Mouse (Mus musculus): ENCODE results near the gene Kcnh6. TPM values are rescaled to one million over a fixed set of nuclear protein-coding genes. Genes with fewer than 3 reads are reported as not detected.
A peak's percentile ranks its signal among the peaks of the same experiment; 100 is the strongest.
"Not testable (repeated sequence)": the region's sequence is repeated elsewhere in the genome, so short reads cannot be mapped to it uniquely, and the experiment has no call there.

Gene Kcnh6
- polyA plus RNA-seq, 1 experiment from 2014 or later: 0.03 TPM

DNA sequence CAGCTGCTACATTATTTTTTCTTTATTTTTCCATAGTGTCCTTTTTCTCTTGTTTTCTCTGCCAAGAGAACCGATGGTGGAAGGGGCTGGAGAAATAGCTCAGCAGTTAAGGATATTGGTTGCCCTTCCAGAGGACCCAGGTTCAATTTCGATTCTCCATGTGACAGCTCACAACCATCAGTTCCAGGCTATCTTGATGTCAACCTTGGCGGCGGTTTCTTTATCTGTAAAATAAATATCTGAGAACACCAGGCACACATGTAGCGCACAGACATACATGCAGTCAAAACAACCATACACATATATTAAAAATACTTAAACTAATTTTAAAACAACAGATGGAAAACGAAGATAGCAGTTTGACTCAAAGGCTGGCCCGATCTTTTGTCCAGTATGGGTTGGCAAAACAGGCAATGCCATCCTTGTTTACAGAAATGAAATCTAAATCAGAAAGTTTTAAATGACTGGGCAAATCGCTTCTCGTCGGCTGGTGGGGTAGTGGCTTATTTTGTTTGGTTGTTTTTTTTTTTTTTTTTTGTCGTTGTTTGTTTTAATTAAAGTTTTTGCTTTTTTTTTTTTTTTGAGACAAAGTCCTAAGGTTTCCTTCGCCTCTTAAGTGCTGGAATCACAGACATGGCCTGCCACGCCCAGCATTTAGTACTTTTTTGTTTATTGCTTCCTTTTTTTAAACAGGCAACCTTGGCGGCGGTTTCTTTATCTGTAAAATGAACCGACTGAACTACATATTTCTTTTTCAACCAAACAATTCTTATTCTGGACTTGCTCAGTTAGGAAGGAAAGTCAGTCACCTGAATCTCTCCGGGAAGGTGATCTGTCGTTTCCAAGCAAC is 57.4 kb downstream of the Kcnh6 start:
- peak overlapping the region; percentile 88; the same call in 1 of the 2 replicates for H3K9ac ChIP-seq
- no peak for ATAC-seq (ENCODE audit: low read depth)
- 23% methylated on average over 18 of the region's 18 CpGs for WGBS (ENCODE audit: insufficient replicate concordance)

DNA sequence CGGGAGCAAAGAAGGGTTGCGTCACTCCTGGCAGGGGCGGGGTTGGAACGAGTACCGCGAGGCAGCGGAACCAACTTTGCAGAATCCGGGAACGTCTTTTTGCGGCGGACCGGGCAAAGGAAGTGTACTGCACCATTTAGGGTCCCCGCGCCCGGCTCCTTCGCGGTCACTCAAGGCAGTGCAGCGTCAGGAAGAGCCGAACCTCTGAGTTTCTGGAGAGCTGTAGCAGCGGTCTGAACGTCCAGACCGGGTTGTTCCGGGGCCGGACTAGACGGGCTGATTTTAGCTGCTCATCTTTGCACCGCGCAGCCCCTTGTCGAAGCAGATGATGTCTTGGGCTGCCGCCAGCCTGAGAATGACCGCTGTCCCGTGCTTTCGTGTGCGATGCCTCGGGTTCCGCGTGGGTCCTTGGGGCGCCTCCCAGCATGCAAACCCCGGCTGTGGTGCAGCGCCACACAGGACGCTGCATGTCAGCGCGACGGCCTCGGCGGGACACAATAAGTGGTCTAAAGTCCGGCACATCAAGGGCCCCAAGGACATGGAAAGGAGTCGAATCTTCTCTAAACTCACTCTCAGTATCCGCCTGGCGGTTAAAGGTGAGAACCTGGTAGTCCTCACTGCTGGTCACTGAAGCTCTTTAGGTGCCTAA is 58.1 kb downstream of the Kcnh6 start, which contains the start of gene Taco1:
TSS of gene Taco1 (plus strand) at position 139 of the 649 bp plus-strand sequence.
- Histone ChIP-seq H3K4me1 (replicated peaks) (peaks cover 24% of the 10 kb centered on the region), H3K9me3 (replicated peaks) (no peaks in the 10 kb centered on the region), H3K27ac (peak within 1 kb of the TSS; percentile 89), H3K27me3 (no peaks in the 10 kb centered on the region), H3K4me2 (peak within 1 kb of the TSS; percentile 81), H3K36me3 (0 out of 2 replicates have a peak, but pooled peaks cover 2% of the 10 kb centered on the region), H3K9ac (peak within 1 kb of the TSS; percentile 88), H3K4me3 (replicated peaks) (peak within 1 kb of the TSS; percentile 82)
- ATAC-seq (ENCODE audit: low read depth): peak; percentile 98
- DNase-seq: peak; percentile 88
- WGBS (ENCODE audit: insufficient replicate concordance): under 1% methylated on average over 49 of the region's 49 CpGs

More for the DNA sequence above, 57.4 kb downstream of the Kcnh6 start:
- Histone ChIP-seq H3K4me3 (replicated peaks) (peak overlapping the region; percentile 82), H3K27ac (peak overlapping the region; percentile 41; the same call in 1 of the 2 replicates), H3K36me3 (no peaks in the 10 kb centered on the region), H3K9me3 (replicated peaks) (no peaks in the 10 kb centered on the region), H3K27me3 (no peaks in the 10 kb centered on the region), H3K4me2 (peak overlapping the region; percentile 81), H3K4me1 (replicated peaks) (peaks cover 24% of the 10 kb centered on the region)
- DNase-seq: no peak

GRCm38 (mm10) chr11:106066616-106067015 is 58.7 kb downstream of the Kcnh6 start:
- not testable (repeated sequence) for ATAC-seq (ENCODE audit: low read depth); H3K9me3 ChIP-seq (replicated peaks); H3K36me3 ChIP-seq; H3K27me3 ChIP-seq; DNase-seq
- 6% methylated on average over 23 of the region's 23 CpGs for WGBS (ENCODE audit: insufficient replicate concordance)
- peak overlapping the region; percentile 88 for H3K9ac ChIP-seq
- H3K4me3 ChIP-seq (replicated peaks): peak overlapping the region; percentile 82
- peaks cover 24% of the 10 kb centered on the region for H3K4me1 ChIP-seq (replicated peaks)
- peak overlapping the region; percentile 81 for H3K4me2 ChIP-seq
- H3K27ac ChIP-seq: peak overlapping the region; percentile 89

GRCm38 (mm10) chr11:106073774-106074173 is 65.8 kb downstream of the Kcnh6 start:
- H3K36me3 ChIP-seq: peaks cover 23% of the 10 kb centered on the region
- DNase-seq (no peak), ATAC-seq (ENCODE audit: low read depth) (no peak)
- no peak overlapping the region for H3K4me2 ChIP-seq
- H3K4me1 ChIP-seq (replicated peaks): no peaks in the 10 kb centered on the region
- 53% methylated on average over 3 of the region's 3 CpGs for WGBS (ENCODE audit: insufficient replicate concordance)
- no peak overlapping the region for H3K9ac ChIP-seq
- H3K9me3 ChIP-seq (replicated peaks): no peaks in the 10 kb centered on the region
- H3K27ac ChIP-seq: no peak overlapping the region
- H3K27me3 ChIP-seq: no peaks in the 10 kb centered on the region
- no peak overlapping the region for H3K4me3 ChIP-seq (replicated peaks)

DNA sequence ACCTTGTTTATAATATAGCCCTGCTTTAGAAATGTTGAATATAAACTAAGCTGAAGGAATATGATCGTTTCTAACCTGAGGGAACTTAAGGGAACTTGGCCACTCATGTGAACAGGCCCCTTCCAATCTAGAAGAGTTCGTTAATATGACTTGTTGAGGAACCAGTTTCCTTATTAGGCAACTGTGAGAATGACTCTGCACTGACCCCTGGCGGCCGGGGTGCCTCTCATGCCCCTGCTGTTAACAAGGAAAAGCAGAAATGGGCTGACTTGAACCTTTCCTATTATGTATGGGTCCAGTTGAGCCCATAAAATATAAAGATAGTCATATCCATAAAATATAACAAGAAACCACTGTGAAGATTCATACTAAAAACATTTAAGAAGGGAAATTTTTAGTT is 68.4 kb downstream of the Kcnh6 start:
- DNase-seq: peak; percentile 71
- Histone ChIP-seq H3K4me3 (replicated peaks) (no peak overlapping the region), H3K9ac (no peak overlapping the region), H3K27ac (no peak overlapping the region), H3K27me3 (no peaks in the 10 kb centered on the region), H3K4me2 (no peak overlapping the region), H3K36me3 (peaks cover 21% of the 10 kb centered on the region), H3K4me1 (replicated peaks) (no peaks in the 10 kb centered on the region), H3K9me3 (replicated peaks) (no peaks in the 10 kb centered on the region)
- 0% methylated on average over 4 of the region's 4 CpGs for WGBS (ENCODE audit: insufficient replicate concordance)
- no peak for ATAC-seq (ENCODE audit: low read depth)

Other genes with a start within 250 kb of the Kcnh6 start
- gene Cyb561, start 54.8 kb upstream of the Kcnh6 start, polyA plus RNA-seq (2015; fragmentation: Nextera tagmentation; extraction: Ambion mirVana): 1.9 TPM in 2 replicates
- 0.02 and 0.05 TPM in 2 replicates for gene Ace, start 40.2 kb upstream of the Kcnh6 start, polyA plus RNA-seq (2015; fragmentation: Nextera tagmentation; extraction: Ambion mirVana)
- gene Ace3, start 13.4 kb upstream of the Kcnh6 start, polyA plus RNA-seq (2015; fragmentation: Nextera tagmentation; extraction: Ambion mirVana): not detected in 2 replicates
- 25.3 and 29.4 TPM in 2 replicates for gene Dcaf7, start 28.7 kb downstream of the Kcnh6 start, polyA plus RNA-seq (2015; fragmentation: Nextera tagmentation; extraction: Ambion mirVana)
- gene Taco1, start 57.9 kb downstream of the Kcnh6 start, polyA plus RNA-seq (2015; fragmentation: Nextera tagmentation; extraction: Ambion mirVana): 8.1 and 8.3 TPM in 2 replicates
- gene Map3k3, start 76.5 kb downstream of the Kcnh6 start, polyA plus RNA-seq (2015; fragmentation: Nextera tagmentation; extraction: Ambion mirVana): 4.5 and 4.8 TPM in 2 replicates
- gene Gm10840, start 152.7 kb downstream of the Kcnh6 start, polyA plus RNA-seq (2015; fragmentation: Nextera tagmentation; extraction: Ambion mirVana): not detected in 2 replicates
- gene Limd2, start 152.7 kb downstream of the Kcnh6 start, polyA plus RNA-seq (2015; fragmentation: Nextera tagmentation; extraction: Ambion mirVana): 82.2 and 87.8 TPM in 2 replicates
- gene Strada, start 194.0 kb downstream of the Kcnh6 start, polyA plus RNA-seq (2015; fragmentation: Nextera tagmentation; extraction: Ambion mirVana): 9.4 and 10.5 TPM in 2 replicates
- 41.5 and 50.9 TPM in 2 replicates for gene Ccdc47, start 208.2 kb downstream of the Kcnh6 start, polyA plus RNA-seq (2015; fragmentation: Nextera tagmentation; extraction: Ambion mirVana)
- 26.8 and 31.6 TPM in 2 replicates for gene Ddx42, start 208.8 kb downstream of the Kcnh6 start, polyA plus RNA-seq (2015; fragmentation: Nextera tagmentation; extraction: Ambion mirVana)
- gene Ftsj3, start 248.0 kb downstream of the Kcnh6 start, polyA plus RNA-seq (2015; fragmentation: Nextera tagmentation; extraction: Ambion mirVana): 55.4 and 66.0 TPM in 2 replicates
- 204 and 210 TPM in 2 replicates for gene Psmc5, start 248.0 kb downstream of the Kcnh6 start, polyA plus RNA-seq (2015; fragmentation: Nextera tagmentation; extraction: Ambion mirVana)